9 mouse cellular contexts compared by ENCODE assay signal in the genomic region with DNA sequence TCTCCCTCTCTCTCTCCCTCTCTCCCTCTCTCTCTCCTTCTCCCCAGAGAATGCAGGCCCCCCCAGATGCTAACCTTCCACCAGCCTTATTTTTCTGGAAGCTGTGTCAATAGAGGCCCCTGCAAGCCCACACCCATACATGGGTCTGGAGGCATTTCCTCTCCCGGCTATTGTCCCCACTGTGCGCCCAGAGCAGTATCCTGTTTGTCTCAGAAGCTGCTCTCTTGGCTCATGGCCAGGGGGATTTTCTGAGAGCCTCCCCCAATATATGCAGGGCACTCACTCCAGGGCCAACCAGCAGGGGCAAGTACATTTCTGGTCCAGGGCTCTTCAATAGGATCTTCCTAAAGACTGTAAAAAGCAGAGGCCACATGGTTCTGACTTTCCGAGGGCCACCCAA. TPM values are rescaled to one million over a fixed set of nuclear protein-coding genes. Genes with fewer than 3 reads are reported as not detected.
DNase-seq lines count a peak whose midpoint lies in the region; ATAC-seq lines count a peak whose summit lies in the region.
"Had no signal": no experiment of that assay in that cellular context is flagged by ENCODE, and none has a peak within 500 bp of the region (broad histone marks: within the 10 kb centered on the region; RNA-seq: fewer than 3 reads in every experiment).

No protein-coding gene starts in this region.

- ATAC-seq in forebrain, embryonic 16.5 days: no peak
- ATAC-seq in liver, embryonic 11.5 days (replicated peaks; ENCODE audit: low FRiP score): no peak; the same call in 1 of the 2 replicates
- ATAC-seq in stomach, embryonic 15.5 days (ENCODE audit: insufficient read depth, low FRiP score, low read depth): peak; percentile 28; the same call in 1 of the 2 replicates

- H3K9ac ChIP-seq in forebrain, embryonic 16.5 days (replicated peaks; ENCODE audit: low read depth, low read length): no peak overlapping the region
- no peak overlapping the region for H3K9ac ChIP-seq in liver, embryonic 11.5 days (ENCODE audit: low read depth, low read length)
- H3K9ac ChIP-seq in stomach, embryonic 15.5 days: no peak overlapping the region

- H3K4me1 ChIP-seq in forebrain, embryonic 10.5 days: 0 out of 2 replicates have a peak, but pooled peaks cover 5% of the 10 kb centered on the region
- no peaks in the 10 kb centered on the region for H3K4me1 ChIP-seq in forebrain, embryonic 16.5 days (replicated peaks; ENCODE audit: control insufficient read depth, insufficient read depth, low read length)
- no peaks in the 10 kb centered on the region for H3K4me1 ChIP-seq in liver, embryonic 11.5 days (replicated peaks; ENCODE audit: control insufficient read depth, insufficient read depth, low read length)
- H3K4me1 ChIP-seq in stomach, embryonic 15.5 days: peaks cover 9% of the 10 kb centered on the region

- no peaks in the 10 kb centered on the region for H3K9me3 ChIP-seq in forebrain, embryonic 10.5 days
- H3K9me3 ChIP-seq in forebrain, embryonic 16.5 days (ENCODE audit: control insufficient read depth, low read length): no peaks in the 10 kb centered on the region
- H3K9me3 ChIP-seq in liver, embryonic 11.5 days (ENCODE audit: control insufficient read depth, low read length): no peaks in the 10 kb centered on the region
- H3K9me3 ChIP-seq in stomach, embryonic 15.5 days: no peaks in the 10 kb centered on the region

- H3K4me2 ChIP-seq in forebrain, embryonic 16.5 days (ENCODE audit: low read length): no peak overlapping the region
- H3K4me2 ChIP-seq in liver, embryonic 11.5 days: no peak overlapping the region
- H3K4me2 ChIP-seq in stomach, embryonic 15.5 days: no peak overlapping the region

- WGBS in forebrain, embryonic 10.5 days: 85% methylated on average over 3 of the region's 3 CpGs
- WGBS in forebrain, embryonic 16.5 days: 67% methylated on average over 3 of the region's 3 CpGs
- WGBS in liver, embryonic 11.5 days: 68% methylated on average over 3 of the region's 3 CpGs
- 59% methylated on average over 3 of the region's 3 CpGs for WGBS in stomach, embryonic 15.5 days

- intact Hi-C loops in heart, postnatal 36 days (cut with DNase I): no loop called here

- H3K36me3 ChIP-seq in forebrain, embryonic 10.5 days (replicated peaks): no peaks in the 10 kb centered on the region
- H3K36me3 ChIP-seq in forebrain, embryonic 16.5 days (ENCODE audit: control insufficient read depth, insufficient read depth): no peaks in the 10 kb centered on the region
- no peaks in the 10 kb centered on the region for H3K36me3 ChIP-seq in liver, embryonic 11.5 days (ENCODE audit: control insufficient read depth, insufficient read depth, low read length)
- no peaks in the 10 kb centered on the region for H3K36me3 ChIP-seq in stomach, embryonic 15.5 days

- no peak overlapping the region for H3K4me3 ChIP-seq in forebrain, embryonic 10.5 days
- no peak overlapping the region for H3K4me3 ChIP-seq in forebrain, embryonic 16.5 days (replicated peaks; ENCODE audit: low read length)
- no peak overlapping the region for H3K4me3 ChIP-seq in liver, embryonic 11.5 days (ENCODE audit: low read depth, low read length)
- no peak overlapping the region for H3K4me3 ChIP-seq in stomach, embryonic 15.5 days (replicated peaks)

- peak overlapping the region; percentile 67; the same call in 1 of the 2 replicates for H3K27ac ChIP-seq in forebrain, embryonic 10.5 days
- no peak overlapping the region for H3K27ac ChIP-seq in forebrain, embryonic 16.5 days (ENCODE audit: low read length)
- H3K27ac ChIP-seq in liver, embryonic 11.5 days (ENCODE audit: low read depth, low read length): peak overlapping the region; percentile 17; the same call in 1 of the 2 replicates
- peak overlapping the region; percentile 76 for H3K27ac ChIP-seq in stomach, embryonic 15.5 days

- H3K27me3 ChIP-seq in forebrain, embryonic 10.5 days (ENCODE audit: poor library complexity, severe bottlenecking): no peaks in the 10 kb centered on the region
- no peaks in the 10 kb centered on the region for H3K27me3 ChIP-seq in forebrain, embryonic 16.5 days (replicated peaks; ENCODE audit: control insufficient read depth, insufficient read depth, low read length)
- no peaks in the 10 kb centered on the region for H3K27me3 ChIP-seq in liver, embryonic 11.5 days (replicated peaks; ENCODE audit: control insufficient read depth, insufficient read depth, low read length)
- no peaks in the 10 kb centered on the region for H3K27me3 ChIP-seq in stomach, embryonic 15.5 days (replicated peaks)

- no peak for DNase-seq in forebrain, embryonic 10.5 days (ENCODE audit: extremely low spot score, low spot score)
- peak; percentile 44 to 76 for DNase-seq in adrenal gland, postnatal 36 days
- peak; percentile 55 to 56 for DNase-seq in heart, postnatal 36 days
- no peak for DNase-seq in liver, embryonic 11.5 days (ENCODE audit: low spot score)
- DNase-seq in thymus, postnatal 10 days (ENCODE audit: low spot score in 2 of 2): no peak
- no peak for DNase-seq in left cerebral cortex, adult 9 months (ENCODE audit: low spot score in 2 of 2)

RNA-seq across cellular contexts. Expression of a gene that starts 9.9 kb away (rescaled TPM):
- 3.9 and 4.5 TPM in 2 replicates for polyA plus RNA-seq in forebrain, embryonic 10.5 days (2016; fragmentation: Nextera tagmentation; extraction: Ambion mirVana)
- 2.3 and 2.8 TPM in 2 replicates for polyA plus RNA-seq in forebrain, embryonic 16.5 days (2015; fragmentation: Nextera tagmentation; extraction: Ambion mirVana)
- 10 to 100 TPM; 16.8 to 24.0 TPM for total RNA-seq in adrenal gland, postnatal 36 days (2021)
- total RNA-seq in heart, postnatal 36 days (2021): 1 to 10 TPM; 7.0 to 9.9 TPM
- 4.0 and 4.3 TPM in 2 replicates for polyA plus RNA-seq in liver, embryonic 11.5 days (2014; fragmentation: Nextera tagmentation; extraction: Ambion mirVana)
- polyA plus RNA-seq in stomach, embryonic 15.5 days (2015; fragmentation: Nextera tagmentation; extraction: Ambion mirVana): 6.5 and 7.4 TPM in 2 replicates

RNA-seq across cellular contexts. Expression of a gene that starts 27.8 kb away (rescaled TPM):
- polyA plus RNA-seq in forebrain, embryonic 10.5 days (2016; fragmentation: Nextera tagmentation; extraction: Ambion mirVana): 0.49 TPM in 1 of 2 replicates, not detected in the other
- polyA plus RNA-seq in forebrain, embryonic 16.5 days (2015; fragmentation: Nextera tagmentation; extraction: Ambion mirVana): 9.4 and 16.3 TPM in 2 replicates
- 1 to 10 TPM; 6.2 to 8.5 TPM for total RNA-seq in adrenal gland, postnatal 36 days (2021)
- 10 to 100 TPM; 20.7 to 21.0 TPM for total RNA-seq in heart, postnatal 36 days (2021)
- 0.18 and 0.29 TPM in 2 replicates for polyA plus RNA-seq in liver, embryonic 11.5 days (2014; fragmentation: Nextera tagmentation; extraction: Ambion mirVana)
- polyA plus RNA-seq in stomach, embryonic 15.5 days (2015; fragmentation: Nextera tagmentation; extraction: Ambion mirVana): 2.8 and 3.4 TPM in 2 replicates
- total RNA-seq: common myeloid progenitor, adult 5-6 weeks had no signal

RNA-seq across cellular contexts. Expression of a gene that starts 50.3 kb away (rescaled TPM):
- 3.1 and 3.6 TPM in 2 replicates for polyA plus RNA-seq in forebrain, embryonic 10.5 days (2016; fragmentation: Nextera tagmentation; extraction: Ambion mirVana)
- 11.3 and 11.8 TPM in 2 replicates for polyA plus RNA-seq in forebrain, embryonic 16.5 days (2015; fragmentation: Nextera tagmentation; extraction: Ambion mirVana)
- 10 to 100 TPM; 35.0 to 71.4 TPM for total RNA-seq in adrenal gland, postnatal 36 days (2021)
- total RNA-seq in heart, postnatal 36 days (2021): 100 to 1,000 TPM; 105 to 136 TPM
- polyA plus RNA-seq in liver, embryonic 11.5 days (2014; fragmentation: Nextera tagmentation; extraction: Ambion mirVana): 1.7 and 2.3 TPM in 2 replicates
- 54.7 and 54.9 TPM in 2 replicates for polyA plus RNA-seq in stomach, embryonic 15.5 days (2015; fragmentation: Nextera tagmentation; extraction: Ambion mirVana)
- total RNA-seq: common myeloid progenitor, adult 5-6 weeks had no signal

Comparison
In these comparisons a context has a peak if more than half of its experiments do, and no peak if none do; other contexts are left out.
1. DNase-seq: peak in adrenal gland, postnatal 36 days (2 of 2) and heart, postnatal 36 days (2 of 2); none in forebrain, embryonic 10.5 days (single experiment), liver, embryonic 11.5 days (single experiment), thymus, postnatal 10 days (0 of 2) and left cerebral cortex, adult 9 months (0 of 2).